Mouse (Mus musculus): Measurements from ENCODE around the gene Sos1. TPM values are rescaled to one million over a fixed set of nuclear protein-coding genes. Genes with fewer than 3 reads are reported as not detected.

Sos1 gene
- total and polyA plus RNA-seq, 3 experiments = 4.0 to 10.7 (median 4.7) TPM

GRCm38 (mm10) chr17:80500025-80500424 lies 19.8 kb upstream of the Sos1 start:
- Histone ChIP-seq H3K4me2 (ENCODE audit: insufficient read depth, low read depth, poor library complexity, severe bottlenecking) (peak overlapping the region; percentile 74), H3K27ac (ENCODE audit: insufficient read depth, low read depth) (peak overlapping the region; percentile 73), H3K4me3 (replicated peaks in 1 of 3; ENCODE audit: low read depth in 2 of 3, low read length in 2 of 3, poor library complexity in 1 of 3) (peak overlapping the region; percentile 17 to 57 (median 55)), H3K27me3 (replicated peaks) (no peaks in the 10 kb centered on the region), H3K4me1 (ENCODE audit: control insufficient read depth in 1 of 2, insufficient read depth in 2 of 2) (peaks cover 4 to 49% of the 10 kb centered on the region in 2 experiments; a peak in 3 of 4 replicates), H3K36me3 (replicated peaks in 1 of 2; ENCODE audit: control insufficient read depth in 1 of 2, insufficient read depth in 1 of 2, low read length in 1 of 2) (peaks cover 0 to 11% of the 10 kb centered on the region in 2 experiments), H3K9me3 (replicated peaks; ENCODE audit: low read length) (no peaks in the 10 kb centered on the region), H3K79me2 (replicated peaks; ENCODE audit: control insufficient read depth, extremely low read depth, insufficient read depth, poor library complexity, severe bottlenecking) (no peaks in the 10 kb centered on the region), H3K9ac (ENCODE audit: insufficient read depth, low read depth) (peak overlapping the region; percentile 34)
- TF ChIP-seq GABPA (IDR thresholded peaks at IDR 0.05; ENCODE audit: insufficient replicate concordance, low read depth, low read length) (no peak), MXI1 (IDR thresholded peaks at IDR 0.05; ENCODE audit: low read depth, low read length) (no peak), MYC (IDR thresholded peaks at IDR 0.05; ENCODE audit: low read depth, low read length) (no peak)
- dilution Hi-C loops (cut with MboI; ENCODE audit: extremely low pct_ligation_motif_present, extremely low pct_unique_long_range_greater_than_20kb, low sequenced_read_pairs) (no loop called here), in situ Hi-C loops (cut with MboI; ENCODE audit: low pct_ligation_motif_present, low pct_unique_long_range_greater_than_20kb, low sequenced_read_pairs) (no loop called here)
- DNase-seq (ENCODE audit: extremely low read depth) = no peak

- TF ChIP-seq IRF4 (IDR thresholded peaks at IDR 0.05; ENCODE audit: low read depth, low read length) = peak; percentile 21; the same call in 1 of the 2 replicates
- no peak for TF ChIP-seq ZC3H11A (IDR thresholded peaks at IDR 0.05; ENCODE audit: low read depth, low read length)
- TF ChIP-seq JUN (IDR thresholded peaks at IDR 0.05; ENCODE audit: insufficient read depth, low read depth, low read length) = no peak
- TF ChIP-seq TCF12 (IDR thresholded peaks at IDR 0.05; ENCODE audit: low read depth, low read length) = peak; percentile 48
- TF ChIP-seq TBP (conservative IDR thresholded peaks at IDR 0.05; ENCODE audit: low read depth, low read length) = peak; percentile 51; the same call in 1 of the 2 replicates
- TF ChIP-seq MXI1 (IDR thresholded peaks at IDR 0.05; ENCODE audit: low read depth, low read length) = peak; percentile 37; the same call in 1 of the 2 replicates
- TF ChIP-seq CHD2 (IDR thresholded peaks at IDR 0.05; ENCODE audit: low read length) = no peak
- peak; percentile 20; the same call in 1 of the 2 replicates for TF ChIP-seq ZNF384 (IDR thresholded peaks at IDR 0.05; ENCODE audit: low read depth, low read length)
- TF ChIP-seq SIN3A (IDR thresholded peaks at IDR 0.05; ENCODE audit: low read length) = peak; percentile 61; the same call in 1 of the 2 replicates
- TF ChIP-seq CTCF (conservative IDR thresholded peaks at IDR 0.05 in 1 of 2, IDR thresholded peaks at IDR 0.05 in 1 of 2; ENCODE audit: low read depth in 2 of 2, low read length in 2 of 2) = no peak
- no peak for TF ChIP-seq UBTF (IDR thresholded peaks at IDR 0.05; ENCODE audit: low read depth, low read length)
- TF ChIP-seq MAFK (IDR thresholded peaks at IDR 0.05; ENCODE audit: insufficient replicate concordance, low read length) = 0 out of 2 replicates have a peak, but pooled peaks have one; percentile 22
- no peak; the same call in 1 of the 2 replicates for TF ChIP-seq NELFE (IDR thresholded peaks at IDR 0.05; ENCODE audit: low read depth, low read length)
- TF ChIP-seq MAX (IDR thresholded peaks at IDR 0.05; ENCODE audit: low read length) = no peak; the same call in 1 of the 2 replicates
- 0 out of 2 replicates have a peak, but pooled peaks have one; percentile 23 for TF ChIP-seq MYC (IDR thresholded peaks at IDR 0.05; ENCODE audit: low read depth, low read length)
- TF ChIP-seq ETS1 (conservative IDR thresholded peaks at IDR 0.05; ENCODE audit: low read depth, low read length) = peak; percentile 16
- peak; percentile 52; the same call in 1 of the 2 replicates for TF ChIP-seq MAZ (IDR thresholded peaks at IDR 0.05; ENCODE audit: low read depth, low read length)
- TF ChIP-seq EP300 (IDR thresholded peaks at IDR 0.05; ENCODE audit: low read length) = peak; percentile 82
- TF ChIP-seq POLR2A (IDR thresholded peaks at IDR 0.05; ENCODE audit: low read depth, low read length) = peak; percentile 42; the same call in 1 of the 2 replicates
- TF ChIP-seq HCFC1 (IDR thresholded peaks at IDR 0.05; ENCODE audit: low read depth, low read length) = peak; percentile 14; the same call in 1 of the 2 replicates
- TF ChIP-seq NRF1 (IDR thresholded peaks at IDR 0.05; ENCODE audit: low read depth, low read length) = no peak
- TF ChIP-seq ZMIZ1 (IDR thresholded peaks at IDR 0.05; ENCODE audit: low read depth, low read length) = peak; percentile 90
- H3K4me2 ChIP-seq (ENCODE audit: insufficient read depth, low read depth, poor library complexity, severe bottlenecking) = peak overlapping the region; percentile 74
- peak overlapping the region; percentile 49 to 57 (median 55) for H3K4me3 ChIP-seq (replicated peaks in 1 of 3; ENCODE audit: low read depth in 2 of 3, low read length in 2 of 3, poor library complexity in 1 of 3)
- H3K79me2 ChIP-seq (replicated peaks; ENCODE audit: control insufficient read depth, extremely low read depth, insufficient read depth, poor library complexity, severe bottlenecking) = no peaks in the 10 kb centered on the region
- DNase-seq (ENCODE audit: extremely low read depth) = peak; percentile 76
- H3K27me3 ChIP-seq (replicated peaks) = no peaks in the 10 kb centered on the region
- in situ Hi-C loops (cut with MboI; ENCODE audit: low pct_ligation_motif_present, low pct_unique_long_range_greater_than_20kb, low sequenced_read_pairs) = no loop called here
- dilution Hi-C loops (cut with MboI; ENCODE audit: extremely low pct_ligation_motif_present, extremely low pct_unique_long_range_greater_than_20kb, low sequenced_read_pairs) = no loop called here
- peak overlapping the region; percentile 96 for H3K27ac ChIP-seq (ENCODE audit: insufficient read depth, low read depth)
- H3K36me3 ChIP-seq (replicated peaks in 1 of 2; ENCODE audit: control insufficient read depth in 1 of 2, insufficient read depth in 1 of 2, low read length in 1 of 2) = peaks cover 0 to 1% of the 10 kb centered on the region in 2 experiments
- H3K9me3 ChIP-seq (replicated peaks; ENCODE audit: low read length) = peaks cover 2% of the 10 kb centered on the region
- H3K9ac ChIP-seq (ENCODE audit: insufficient read depth, low read depth) = peak overlapping the region; percentile 34
- peaks cover 4 to 49% of the 10 kb centered on the region in 2 experiments; a peak in 3 of 4 replicates for H3K4me1 ChIP-seq (ENCODE audit: control insufficient read depth in 1 of 2, insufficient read depth in 2 of 2)
These were observed 18.5 kb upstream of the Sos1 start for GRCm38 (mm10) chr17:80498600-80499268.

Data from CH12.LX (cell line).